Mouse (Mus musculus) midbrain, postnatal 0 days (tissue): ENCODE measurements around the gene Lamtor1. TPM values are rescaled to one million over a fixed set of nuclear protein-coding genes. Genes with fewer than 3 reads are reported as not detected.
A peak's percentile ranks its signal among the peaks of the same experiment; 100 is the strongest.

Source experiments
- ATAC-seq: fragments of 200-750 bp; cut with Nextera tagmentation; 2 replicates; pipeline ENCODE4 v1.8.0; 2017; ENCODE audit warnings: moderate number of reproducible peaks, mild to moderate bottlenecking, moderate TSS enrichment, moderate library complexity; ENCODE audit not compliant: low FRiP score
- DNase-seq: peaks from one replicate; pipeline ENCODE4 v3.0.0-alpha.2; 2015; ENCODE audit warnings: low spot score
- H3K27ac ChIP-seq: fragments of 300-500 bp; sonication (generic); 2 replicates; pipeline ENCODE4 v1.5.1; 2014; ENCODE audit warnings: low read depth, mild to moderate bottlenecking, low read length, mixed read lengths
- H3K27me3 ChIP-seq: fragments of 300-500 bp; sonication (generic); 2 replicates; pipeline ENCODE4 v1.6.1; 2014; ENCODE audit warnings: low read length, control low read depth, mixed read lengths; ENCODE audit not compliant: insufficient read depth
- H3K36me3 ChIP-seq: fragments of 300-500 bp; sonication (generic); 2 replicates; pipeline ENCODE4 v1.6.1; 2014; ENCODE audit warnings: low read length, control low read depth, mixed read lengths; ENCODE audit not compliant: insufficient read depth
- H3K4me1 ChIP-seq: fragments of 300-500 bp; sonication (generic); 2 replicates; pipeline ENCODE4 v1.6.1; 2014; ENCODE audit warnings: mild to moderate bottlenecking, control low read depth, antibody characterized with exemption, low read length, mixed read lengths; ENCODE audit not compliant: insufficient read depth
- H3K4me2 ChIP-seq: fragments of 300-500 bp; sonication (generic); 2 replicates; pipeline ENCODE4 v1.6.1; 2014; ENCODE audit warnings: low read depth, mild to moderate bottlenecking, low read length, mixed read lengths; ENCODE audit not compliant: poor library complexity, severe bottlenecking
- H3K4me3 ChIP-seq: fragments of 300-500 bp; sonication (generic); 2 replicates; pipeline ENCODE4 v1.5.1; 2014; ENCODE audit warnings: low read depth, mild to moderate bottlenecking, low read length, moderate library complexity
- H3K9ac ChIP-seq: fragments of 300-500 bp; sonication (generic); replicated peaks from 2 replicates; pipeline ENCODE4 v1.6.1; 2014; ENCODE audit warnings: mild to moderate bottlenecking, low read length, moderate library complexity, mixed read lengths; ENCODE audit not compliant: poor library complexity, severe bottlenecking
- H3K9me3 ChIP-seq: fragments of 300-500 bp; sonication (generic); 2 replicates; pipeline ENCODE4 v1.6.1; 2016; ENCODE audit warnings: low read length, control low read depth
- CTCF ChIP-seq: IDR thresholded peaks from 2 replicates; pipeline ENCODE4 v1.5.1; 2016; ENCODE audit warnings: antibody characterized with exemption, mild to moderate bottlenecking
- WGBS: fragments of 180-500 bp; shearing (Covaris S2); extraction: QIAGEN DNeasy Blood & Tissue Kit; methylation state at CpG from one replicate; pipeline ENCODE4 v1.1.7; 2014; 5-methylcytosine and 5-hydroxymethylcytosine counted together
- microRNA-seq: library from miRNA; unstranded; fragments of <30 nt; microRNA quantifications from one replicate; pipeline ENCODE4, GENCODE M21; 2016; ENCODE audit warnings: borderline number of aligned reads
- polyA plus RNA-seq: library from polyadenylated mRNA; unstranded; fragments of >200 nt; fragmentation: Nextera tagmentation; extraction: Ambion mirVana; gene quantifications from 2 replicates; pipeline ENCODE4 v1.2.1, GENCODE M21; 2015
- total RNA-seq: library from RNA; depleted of rRNA; stranded (reverse); fragments of >200 nt; gene quantifications from 2 replicates; pipeline ENCODE4 v1.2.3, GENCODE M21; 2014; rRNA removed

Gene Lamtor1
- total and polyA plus RNA-seq, 2 experiments from 2014 or later, result 127 to 159 TPM

DNA sequence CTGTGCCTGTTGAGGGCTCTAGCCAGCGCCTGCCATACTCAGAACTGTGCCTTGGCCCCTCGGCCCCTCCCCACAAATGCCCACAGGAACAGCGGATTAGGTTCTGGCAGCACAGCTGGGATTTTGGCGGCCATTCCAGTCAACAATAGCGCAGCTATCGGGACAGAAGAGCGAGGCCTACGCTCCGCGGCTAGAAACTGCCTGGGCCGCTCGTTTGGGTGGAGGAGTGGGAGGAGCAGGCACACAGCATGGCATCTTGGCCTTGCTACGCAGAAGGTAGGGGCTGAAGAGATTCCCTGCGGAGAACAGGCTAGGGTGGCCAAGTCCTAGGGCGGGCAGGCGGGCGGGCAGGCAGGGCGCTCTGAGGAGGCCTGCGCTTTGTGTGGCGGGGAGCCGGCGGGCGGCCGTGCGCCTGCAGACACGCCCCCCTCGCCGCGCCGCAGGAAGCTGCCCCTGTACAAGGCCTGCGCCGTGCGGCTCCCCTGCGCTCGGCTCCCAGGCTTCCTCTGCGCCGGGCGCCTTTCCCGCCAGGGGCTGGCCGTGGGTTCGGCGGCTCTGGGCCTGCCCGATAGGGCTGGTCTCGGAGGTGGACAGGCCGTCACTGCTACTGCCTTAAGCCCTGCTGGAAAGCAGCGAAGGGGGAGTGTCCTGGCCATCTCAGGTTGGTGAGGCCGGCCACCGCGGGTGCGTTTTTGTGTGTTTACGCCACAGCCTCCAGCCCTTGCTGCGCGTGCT, 64.2 kb downstream of the Lamtor1 start:
- Histone ChIP-seq H3K4me2 (peak overlapping the region; percentile 58), H3K27ac (peak overlapping the region; percentile 99), H3K4me1 (peaks cover 12% of the 10 kb centered on the region; the same call in 1 of the 2 replicates), H3K9me3 (no peaks in the 10 kb centered on the region), H3K4me3 (peak overlapping the region; percentile 77), H3K9ac (peak overlapping the region; percentile 96), H3K27me3 (no peaks in the 10 kb centered on the region), H3K36me3 (no peaks in the 10 kb centered on the region)
- ATAC-seq (peak; percentile 83), DNase-seq (peak; percentile 86)
- 0% methylated on average over 44 of the region's 53 CpGs for WGBS
- no peak for TF ChIP-seq CTCF

DNA sequence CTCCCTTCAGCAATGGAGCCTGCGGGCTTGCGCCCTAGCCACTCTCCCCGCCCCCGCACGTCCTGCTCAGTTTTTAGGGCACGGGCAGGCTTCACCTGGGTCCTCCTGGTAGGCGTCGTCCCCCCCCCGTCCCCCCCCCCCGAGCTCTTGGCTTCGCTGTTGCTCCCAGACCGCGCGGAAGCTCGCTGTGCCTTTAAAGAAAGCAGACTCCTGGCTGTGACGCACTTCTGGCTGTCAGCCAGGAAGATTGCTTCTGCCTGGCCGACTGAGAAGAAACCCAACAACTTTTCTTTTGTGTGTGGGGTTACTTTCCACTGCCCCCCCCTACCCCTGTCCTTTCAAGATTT, 64.7 kb downstream of the Lamtor1 start:
- no peaks in the 10 kb centered on the region for H3K36me3 ChIP-seq
- H3K4me1 ChIP-seq, result peaks cover 12% of the 10 kb centered on the region; the same call in 1 of the 2 replicates
- peak; percentile 97 for DNase-seq
- ATAC-seq, result peak; percentile 84
- TF ChIP-seq CTCF, result no peak
- WGBS, result 0% methylated on average over 12 of the region's 17 CpGs
- no peaks in the 10 kb centered on the region for H3K9me3 ChIP-seq
- H3K9ac ChIP-seq, result peak overlapping the region; percentile 96
- peak overlapping the region; percentile 77 for H3K4me3 ChIP-seq
- peak overlapping the region; percentile 58 for H3K4me2 ChIP-seq
- H3K27me3 ChIP-seq, result no peaks in the 10 kb centered on the region
- peak overlapping the region; percentile 99 for H3K27ac ChIP-seq

GRCm38 (mm10) chr7:101970821-101971461, 65.2 kb downstream of the Lamtor1 start:
- peak overlapping the region; percentile 99 for H3K27ac ChIP-seq
- under 1% methylated on average over 19 of the region's 19 CpGs for WGBS
- no peaks in the 10 kb centered on the region for H3K9me3 ChIP-seq
- H3K4me2 ChIP-seq, result peak overlapping the region; percentile 58
- no peaks in the 10 kb centered on the region for H3K27me3 ChIP-seq
- TF ChIP-seq CTCF, result peak; percentile 27
- no peaks in the 10 kb centered on the region for H3K36me3 ChIP-seq
- peak overlapping the region; percentile 96 for H3K9ac ChIP-seq
- H3K4me3 ChIP-seq, result peak overlapping the region; percentile 77
- peak; percentile 81 for ATAC-seq
- DNase-seq, result peak; percentile 95
- H3K4me1 ChIP-seq, result peaks cover 12% of the 10 kb centered on the region; the same call in 1 of the 2 replicates

DNA sequence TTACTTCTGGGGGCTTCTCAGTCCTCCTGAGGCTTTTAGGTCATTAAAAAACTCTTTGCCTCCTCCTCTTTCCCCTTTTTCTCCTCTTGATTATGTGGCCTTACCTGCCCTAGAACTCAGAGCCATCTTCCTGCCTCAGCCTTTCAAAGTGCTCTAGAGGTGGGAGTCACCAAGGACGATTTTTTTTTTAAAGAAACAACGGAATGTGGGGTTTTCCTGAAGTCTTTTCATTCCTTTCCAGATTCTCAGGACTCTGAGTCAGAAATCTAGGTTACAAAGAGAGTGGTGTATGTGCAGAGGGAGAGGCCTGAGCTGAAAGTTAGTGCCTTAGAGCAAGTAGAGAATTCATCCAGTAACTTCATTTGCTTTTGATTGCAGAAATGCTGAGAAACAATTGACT, 66.0 kb downstream of the Lamtor1 start:
- Histone ChIP-seq H3K27ac (peak overlapping the region; percentile 99), H3K4me2 (peak overlapping the region; percentile 58), H3K9me3 (no peaks in the 10 kb centered on the region), H3K9ac (peak overlapping the region; percentile 96), H3K27me3 (no peaks in the 10 kb centered on the region), H3K4me3 (peak overlapping the region; percentile 77; the same call in 1 of the 2 replicates), H3K4me1 (peaks cover 12% of the 10 kb centered on the region; the same call in 1 of the 2 replicates), H3K36me3 (no peaks in the 10 kb centered on the region)
- DNase-seq (no peak), ATAC-seq (no peak)
- no peak for TF ChIP-seq CTCF
- 53% methylated on average over 2 of the region's 2 CpGs for WGBS

DNA sequence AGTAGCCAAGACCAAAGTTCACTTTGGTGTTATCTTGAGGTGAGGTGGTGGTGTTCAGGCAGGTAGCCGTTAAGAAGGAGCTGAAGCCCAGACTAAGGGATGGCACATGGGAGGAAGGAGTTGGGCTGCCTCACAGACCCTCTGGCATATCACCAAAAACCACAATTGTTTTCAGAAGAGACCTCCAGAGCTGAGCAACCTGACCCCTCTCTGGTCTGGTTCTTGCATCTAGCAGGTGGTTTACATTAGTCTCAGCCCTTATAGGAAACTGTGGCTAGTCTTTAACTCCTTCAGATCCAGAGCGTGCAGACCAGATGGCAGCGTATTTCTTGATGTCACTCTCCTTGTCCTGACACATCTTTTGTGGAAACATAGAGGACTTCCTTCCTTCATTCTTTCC, 68.0 kb downstream of the Lamtor1 start:
- 86% methylated on average over 3 of the region's 3 CpGs for WGBS

GRCm38 (mm10) chr7:101974505-101974904, 68.8 kb downstream of the Lamtor1 start:
- TF ChIP-seq CTCF, result no peak
- DNase-seq, result no peak
- ATAC-seq, result no peak
- Histone ChIP-seq H3K4me2 (no peak overlapping the region), H3K4me3 (no peak overlapping the region), H3K9ac (no peak overlapping the region), H3K27me3 (no peaks in the 10 kb centered on the region), H3K27ac (no peak overlapping the region), H3K4me1 (0 out of 2 replicates have a peak, but pooled peaks cover 7% of the 10 kb centered on the region), H3K36me3 (no peaks in the 10 kb centered on the region), H3K9me3 (no peaks in the 10 kb centered on the region)
- WGBS, result 75% methylated on average over 2 of the region's 2 CpGs

More for the DNA sequence above, 68.0 kb downstream of the Lamtor1 start:
- H3K27ac ChIP-seq, result no peak overlapping the region
- ATAC-seq (no peak), DNase-seq (no peak)
- H3K4me1 ChIP-seq, result peaks cover 11% of the 10 kb centered on the region; the same call in 1 of the 2 replicates
- H3K4me3 ChIP-seq, result no peak overlapping the region
- no peak for TF ChIP-seq CTCF
- H3K27me3 ChIP-seq, result no peaks in the 10 kb centered on the region
- no peak overlapping the region for H3K4me2 ChIP-seq
- H3K9me3 ChIP-seq, result no peaks in the 10 kb centered on the region
- no peaks in the 10 kb centered on the region for H3K36me3 ChIP-seq
- H3K9ac ChIP-seq, result no peak overlapping the region

Small RNAs within 50 kb of the gene (microRNA-seq; reads per million reads assigned to microRNA genes)
- not detected for gene Gm22655

Other genes starting within 250 kb of the Lamtor1 start
- 39.7 and 53.1 TPM in 2 replicates for gene Clpb, start 242.3 kb upstream of the Lamtor1 start, total RNA-seq
- 33.4 and 43.3 TPM in 2 replicates for gene Clpb, start 242.3 kb upstream of the Lamtor1 start, polyA plus RNA-seq
- 0.82 TPM in 1 of 2 replicates, not detected in the other for gene Phox2a, start 87.6 kb upstream of the Lamtor1 start, total RNA-seq
- 0.12 TPM in 1 of 2 replicates, not detected in the other for gene Phox2a, start 87.6 kb upstream of the Lamtor1 start, polyA plus RNA-seq
- gene Inppl1, start 67.7 kb upstream of the Lamtor1 start, total RNA-seq, result 16.8 and 21.2 TPM in 2 replicates
- gene Inppl1, start 67.7 kb upstream of the Lamtor1 start, polyA plus RNA-seq, result 5.7 and 8.0 TPM in 2 replicates
- gene Folr2, start 48.7 kb upstream of the Lamtor1 start, total RNA-seq, result 2.6 and 3.4 TPM in 2 replicates
- 2.3 and 3.5 TPM in 2 replicates for gene Folr2, start 48.7 kb upstream of the Lamtor1 start, polyA plus RNA-seq
- 49.9 and 56.9 TPM in 2 replicates for gene Anapc15, start 42.2 kb upstream of the Lamtor1 start, total RNA-seq
- gene Anapc15, start 42.2 kb upstream of the Lamtor1 start, polyA plus RNA-seq, result 62.7 and 68.3 TPM in 2 replicates
- gene Folr1, start 35.1 kb upstream of the Lamtor1 start, total RNA-seq, result 4.9 and 11.5 TPM in 2 replicates
- gene Folr1, start 35.1 kb upstream of the Lamtor1 start, polyA plus RNA-seq, result 3.9 and 4.3 TPM in 2 replicates
- 0.38 TPM in 1 of 2 replicates, not detected in the other for gene Tomt, start 455 bp downstream of the Lamtor1 start, total RNA-seq
- gene Tomt, start 455 bp downstream of the Lamtor1 start, polyA plus RNA-seq, result 0.23 and 0.32 TPM in 2 replicates
- gene Lrrc51, start 28.0 kb downstream of the Lamtor1 start, total RNA-seq, result 3.7 and 6.9 TPM in 2 replicates
- gene Lrrc51, start 28.0 kb downstream of the Lamtor1 start, polyA plus RNA-seq, result 7.0 TPM in 2 replicates
- gene Numa1, start 28.2 kb downstream of the Lamtor1 start, total RNA-seq, result 64.4 and 74.0 TPM in 2 replicates
- 17.9 and 20.6 TPM in 2 replicates for gene Numa1, start 28.2 kb downstream of the Lamtor1 start, polyA plus RNA-seq
- 7.7 and 12.9 TPM in 2 replicates for gene Il18bp, start 112.8 kb downstream of the Lamtor1 start, total RNA-seq
- 3.1 and 4.2 TPM in 2 replicates for gene Il18bp, start 112.8 kb downstream of the Lamtor1 start, polyA plus RNA-seq
- gene Rnf121, start 159.6 kb downstream of the Lamtor1 start, total RNA-seq, result 31.3 and 40.7 TPM in 2 replicates
- gene Rnf121, start 159.6 kb downstream of the Lamtor1 start, polyA plus RNA-seq, result 22.0 and 23.4 TPM in 2 replicates
- 17.3 and 18.0 TPM in 2 replicates for gene Xndc1, start 159.6 kb downstream of the Lamtor1 start, total RNA-seq
- 14.6 and 15.5 TPM in 2 replicates for gene Xndc1, start 159.6 kb downstream of the Lamtor1 start, polyA plus RNA-seq
- 2.1 and 2.2 TPM in 2 replicates for gene Xntrpc, start 159.8 kb downstream of the Lamtor1 start, total RNA-seq
- gene Xntrpc, start 159.8 kb downstream of the Lamtor1 start, polyA plus RNA-seq, result 0.22 and 0.60 TPM in 2 replicates
- gene Trpc2, start 177.2 kb downstream of the Lamtor1 start, total RNA-seq, result 0.24 TPM in 1 of 2 replicates, not detected in the other
- gene Trpc2, start 177.2 kb downstream of the Lamtor1 start, polyA plus RNA-seq, result 0.43 TPM in 1 of 2 replicates, not detected in the other
- 0.33 TPM in 1 of 2 replicates, not detected in the other for gene Art1, start 195.8 kb downstream of the Lamtor1 start, total RNA-seq
- 0.18 and 0.22 TPM in 2 replicates for gene Art1, start 195.8 kb downstream of the Lamtor1 start, polyA plus RNA-seq
- 0.49 TPM in 1 of 2 replicates, not detected in the other for gene Art5, start 203.6 kb downstream of the Lamtor1 start, total RNA-seq
- 0.18 and 0.23 TPM in 2 replicates for gene Art5, start 203.6 kb downstream of the Lamtor1 start, polyA plus RNA-seq
- 0.05 TPM in 1 of 2 replicates, not detected in the other for gene Chrna10, start 210.9 kb downstream of the Lamtor1 start, total RNA-seq
- not detected in 2 replicates for gene Chrna10, start 210.9 kb downstream of the Lamtor1 start, polyA plus RNA-seq